Mouse (Mus musculus): ENCODE measurements around the gene Ddx52. TPM values are rescaled to one million over a fixed set of nuclear protein-coding genes. Genes with fewer than 3 reads are reported as not detected.

Ddx52 gene
- polyA plus RNA-seq, 1 experiment from 2014 or later: 23.0 TPM

DNA sequence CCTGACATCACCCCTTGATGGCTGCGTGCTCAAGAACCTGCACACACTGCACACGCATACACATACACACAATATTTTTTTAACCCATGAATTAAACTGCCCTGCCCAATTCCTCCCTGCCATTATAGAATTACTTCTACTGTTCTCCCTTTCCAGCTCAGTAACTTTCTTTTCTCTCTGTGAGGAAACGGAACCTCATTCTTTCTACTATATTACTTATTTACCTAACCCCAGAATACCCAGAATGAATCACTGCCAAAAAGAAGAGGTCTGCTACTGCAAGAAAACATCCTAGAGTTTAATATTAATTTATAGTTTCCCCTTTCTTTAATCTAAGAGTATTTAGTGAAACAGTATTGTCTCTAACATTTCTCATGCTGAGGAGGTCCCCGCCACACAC is 8.5 kb upstream of the Ddx52 start:
- Histone ChIP-seq H3K36me3 (ENCODE audit: insufficient read depth, low read length) (no peaks in the 10 kb centered on the region), H3K4me2 (replicated peaks; ENCODE audit: low read depth, low read length) (no peak overlapping the region), H3K27ac (ENCODE audit: low read length) (no peak overlapping the region), H3K4me3 (ENCODE audit: low read depth, low read length) (no peak overlapping the region), H3K27me3 (replicated peaks; ENCODE audit: insufficient read depth, low read length) (no peaks in the 10 kb centered on the region), H3K9me3 (ENCODE audit: low read length) (no peaks in the 10 kb centered on the region), H3K9ac (replicated peaks; ENCODE audit: low read depth) (no peak overlapping the region), H3K4me1 (ENCODE audit: insufficient read depth, low read depth, low read length) (no peaks in the 10 kb centered on the region)
- ATAC-seq: no peak
- TF ChIP-seq EP300 (IDR thresholded peaks at IDR 0.05): no peak
- TF ChIP-seq CTCF (IDR thresholded peaks at IDR 0.05): no peak
- WGBS: 85% methylated on average over 4 of the region's 4 CpGs
- DNase-seq (ENCODE audit: low spot score): no peak

DNA sequence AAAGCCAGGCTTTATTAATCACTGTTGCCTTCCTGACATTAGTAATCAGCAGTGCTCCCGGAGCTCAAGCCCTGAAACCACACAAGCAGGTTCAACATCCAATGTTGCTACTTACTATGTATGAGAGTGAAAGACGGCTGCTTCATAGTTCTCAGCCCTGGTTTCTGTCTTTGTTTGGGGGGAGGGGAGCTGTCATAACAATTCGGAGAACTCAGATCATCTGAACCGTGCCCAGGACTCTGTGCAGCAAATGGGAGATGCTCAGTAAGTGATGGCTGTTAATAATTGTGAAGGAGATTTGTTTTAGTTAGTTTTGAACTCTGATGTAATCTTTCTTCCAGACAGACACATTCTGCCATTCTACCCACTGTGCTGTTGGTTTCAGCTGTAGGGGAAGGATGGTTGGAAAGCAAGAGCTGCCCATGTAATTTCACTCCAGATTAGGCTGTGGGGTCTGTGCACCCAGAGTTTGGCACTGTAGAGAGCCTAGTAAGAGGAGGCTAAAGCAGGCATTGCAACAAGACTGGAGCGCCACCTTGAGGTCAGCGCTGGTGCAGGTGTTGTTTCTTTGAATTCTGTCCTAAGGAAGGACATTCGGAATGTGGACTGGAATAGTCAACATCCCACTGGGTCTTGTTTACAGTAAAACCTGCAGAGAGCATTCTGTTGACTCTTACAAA is 5.7 kb upstream of the Ddx52 start:
- no peaks in the 10 kb centered on the region for H3K4me1 ChIP-seq (ENCODE audit: insufficient read depth, low read depth, low read length)
- H3K36me3 ChIP-seq (ENCODE audit: insufficient read depth, low read length): no peaks in the 10 kb centered on the region
- H3K9ac ChIP-seq (replicated peaks; ENCODE audit: low read depth): no peak overlapping the region
- no peak overlapping the region for H3K4me3 ChIP-seq (ENCODE audit: low read depth, low read length)
- 8% methylated on average over 7 of the region's 7 CpGs for WGBS
- no peaks in the 10 kb centered on the region for H3K9me3 ChIP-seq (ENCODE audit: low read length)
- ATAC-seq: peak; percentile 68
- peak; percentile 85 for DNase-seq (ENCODE audit: low spot score)
- TF ChIP-seq CTCF (IDR thresholded peaks at IDR 0.05) (peak; percentile 97), EP300 (IDR thresholded peaks at IDR 0.05) (no peak)
- H3K27me3 ChIP-seq (replicated peaks; ENCODE audit: insufficient read depth, low read length): no peaks in the 10 kb centered on the region
- H3K4me2 ChIP-seq (replicated peaks; ENCODE audit: low read depth, low read length): no peak overlapping the region
- H3K27ac ChIP-seq (ENCODE audit: low read length): no peak overlapping the region

DNA sequence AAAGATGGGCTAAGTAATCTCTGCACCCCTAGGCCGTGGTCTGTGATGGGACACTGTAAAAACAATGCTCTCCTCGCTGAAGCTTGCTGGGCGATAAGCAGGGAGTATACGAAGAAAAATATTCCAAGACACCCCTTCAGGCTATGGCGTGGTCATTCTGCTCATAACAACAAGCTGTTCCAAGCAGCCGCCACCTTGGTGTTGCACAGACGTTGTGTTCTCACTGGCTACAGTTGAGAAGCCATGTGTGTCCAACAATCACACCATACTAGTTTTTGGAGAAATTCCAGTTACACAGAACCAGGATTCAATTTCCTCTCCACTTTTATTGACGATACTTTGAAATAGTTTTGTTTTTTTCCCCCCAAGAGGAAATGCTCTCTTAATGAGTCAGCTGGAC is 3.3 kb upstream of the Ddx52 start:
- H3K4me3 ChIP-seq (ENCODE audit: low read depth, low read length): no peak overlapping the region
- 64% methylated on average over 8 of the region's 8 CpGs for WGBS
- no peak overlapping the region for H3K9ac ChIP-seq (replicated peaks; ENCODE audit: low read depth)

DNA sequence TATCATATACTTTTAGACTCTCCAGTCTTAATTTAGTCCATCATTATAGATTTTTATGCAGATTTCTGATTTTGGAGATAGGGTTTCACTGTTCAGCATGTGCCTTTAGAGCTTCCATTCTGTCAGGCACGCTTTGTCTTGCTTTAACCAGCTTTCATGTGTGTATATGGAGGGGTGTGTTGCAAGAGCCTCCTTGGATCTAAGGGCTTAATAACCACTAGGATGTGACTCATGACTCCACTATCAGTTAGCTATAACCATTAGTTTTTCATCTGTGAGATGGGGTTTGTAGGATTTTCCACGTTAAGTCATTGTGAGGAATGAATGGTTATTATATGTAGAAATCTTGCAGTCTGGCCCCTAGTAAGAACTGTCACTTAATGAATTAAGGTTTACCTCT is 15.0 kb downstream of the Ddx52 start:
- no peak overlapping the region for H3K4me2 ChIP-seq (replicated peaks; ENCODE audit: low read depth, low read length)
- 90% methylated on average over 2 of the region's 2 CpGs for WGBS
- no peaks in the 10 kb centered on the region for H3K9me3 ChIP-seq (ENCODE audit: low read length)
- DNase-seq (ENCODE audit: low spot score) (no peak), ATAC-seq (no peak)
- H3K27ac ChIP-seq (ENCODE audit: low read length): no peak overlapping the region
- H3K4me3 ChIP-seq (ENCODE audit: low read depth, low read length): no peak overlapping the region
- H3K4me1 ChIP-seq (ENCODE audit: insufficient read depth, low read depth, low read length): no peaks in the 10 kb centered on the region
- H3K27me3 ChIP-seq (replicated peaks; ENCODE audit: insufficient read depth, low read length): no peaks in the 10 kb centered on the region
- H3K36me3 ChIP-seq (ENCODE audit: insufficient read depth, low read length): peaks cover 51% of the 10 kb centered on the region
- H3K9ac ChIP-seq (replicated peaks; ENCODE audit: low read depth): no peak overlapping the region
- TF ChIP-seq CTCF (IDR thresholded peaks at IDR 0.05): no peak
- no peak for TF ChIP-seq EP300 (IDR thresholded peaks at IDR 0.05)

More for the DNA sequence above, 3.3 kb upstream of the Ddx52 start:
- H3K4me2 ChIP-seq (replicated peaks; ENCODE audit: low read depth, low read length): no peak overlapping the region
- DNase-seq (ENCODE audit: low spot score) (no peak), ATAC-seq (no peak)
- TF ChIP-seq EP300 (IDR thresholded peaks at IDR 0.05) (no peak), CTCF (IDR thresholded peaks at IDR 0.05) (no peak)
- H3K9me3 ChIP-seq (ENCODE audit: low read length): no peaks in the 10 kb centered on the region
- no peak overlapping the region for H3K27ac ChIP-seq (ENCODE audit: low read length)
- H3K4me1 ChIP-seq (ENCODE audit: insufficient read depth, low read depth, low read length): peaks cover 4% of the 10 kb centered on the region; the same call in 1 of the 2 replicates
- H3K36me3 ChIP-seq (ENCODE audit: insufficient read depth, low read length): no peaks in the 10 kb centered on the region
- H3K27me3 ChIP-seq (replicated peaks; ENCODE audit: insufficient read depth, low read length): no peaks in the 10 kb centered on the region

DNA sequence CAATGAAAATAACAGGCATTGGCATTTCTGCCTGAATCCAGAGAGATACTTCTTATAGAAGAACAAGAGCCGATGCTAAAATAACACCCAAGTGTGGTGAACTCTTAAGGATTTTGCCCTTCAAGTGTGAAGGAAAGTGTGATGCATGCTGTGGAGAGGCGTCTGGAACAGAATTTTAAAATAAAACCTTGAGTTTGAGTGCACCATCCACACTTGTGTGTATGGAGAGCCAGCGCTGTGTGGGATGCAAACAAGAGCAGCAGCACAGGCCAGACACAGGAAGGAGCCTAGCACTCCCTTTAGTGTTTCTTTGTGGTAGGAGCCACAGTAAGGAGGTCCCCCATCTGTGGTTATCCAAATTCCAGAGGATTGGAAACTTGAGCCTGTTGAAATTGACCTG is 20.1 kb downstream of the Ddx52 start:
- Histone ChIP-seq H3K27me3 (replicated peaks; ENCODE audit: insufficient read depth, low read length) (no peaks in the 10 kb centered on the region), H3K4me1 (ENCODE audit: insufficient read depth, low read depth, low read length) (no peaks in the 10 kb centered on the region; the same call in 1 of the 2 replicates), H3K36me3 (ENCODE audit: insufficient read depth, low read length) (peaks cover 19% of the 10 kb centered on the region), H3K4me2 (replicated peaks; ENCODE audit: low read depth, low read length) (no peak overlapping the region), H3K9ac (replicated peaks; ENCODE audit: low read depth) (no peak overlapping the region), H3K9me3 (ENCODE audit: low read length) (no peaks in the 10 kb centered on the region), H3K4me3 (ENCODE audit: low read depth, low read length) (no peak overlapping the region), H3K27ac (ENCODE audit: low read length) (no peak overlapping the region)
- 81% methylated on average over 3 of the region's 3 CpGs for WGBS
- no peak for TF ChIP-seq CTCF (IDR thresholded peaks at IDR 0.05)
- TF ChIP-seq EP300 (IDR thresholded peaks at IDR 0.05): no peak
- DNase-seq (ENCODE audit: low spot score) (no peak), ATAC-seq (no peak)

DNA sequence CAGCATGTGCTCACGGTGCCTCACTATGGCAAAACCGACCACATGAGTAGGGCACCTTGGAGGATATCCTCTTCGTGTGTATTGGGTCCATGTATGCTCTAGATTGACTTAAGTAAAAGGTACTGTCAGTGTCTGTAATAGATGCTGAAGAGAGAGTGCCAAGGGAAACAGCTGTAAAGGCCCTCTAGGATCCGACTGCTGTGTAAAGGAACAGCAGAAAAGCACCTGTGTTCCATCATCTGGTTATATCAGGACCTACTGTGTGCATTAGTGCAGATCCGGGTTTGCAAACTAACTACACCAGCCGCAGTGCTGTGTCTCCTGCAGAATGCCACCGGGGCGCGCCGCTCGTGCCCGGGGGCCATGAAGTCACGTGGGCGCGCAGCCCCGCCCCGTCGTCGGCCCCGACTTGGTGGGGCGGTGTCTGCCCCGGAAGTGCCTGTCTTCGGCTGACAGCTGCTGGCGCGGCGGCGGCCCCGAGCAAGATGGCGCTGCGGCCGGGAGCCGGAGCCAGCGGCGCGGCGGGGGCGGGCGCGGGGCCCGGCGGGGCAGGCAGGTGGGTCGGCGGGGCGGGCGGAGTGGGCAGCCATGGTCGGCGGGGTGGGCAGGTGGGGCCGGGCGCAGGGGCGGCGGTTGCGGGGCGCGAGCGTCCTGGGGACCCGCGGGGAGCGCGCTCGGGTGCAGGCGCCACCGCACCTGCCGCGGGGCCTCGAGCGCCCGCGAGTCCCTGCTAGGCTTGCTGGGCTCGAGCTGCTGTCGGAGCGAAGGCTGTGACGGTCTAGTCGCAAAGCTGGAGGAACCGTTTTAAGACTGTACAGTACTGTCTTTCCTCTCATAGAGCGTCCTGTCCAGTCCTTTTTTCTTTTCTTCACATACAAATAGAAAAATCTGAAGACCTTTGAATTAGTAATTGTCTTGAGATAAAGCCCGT is 22.4 kb downstream of the Ddx52 start, which contains the start of gene Synrg:
Synrg (plus strand) TSS at position 438 of the 931 bp plus-strand sequence.
- TF ChIP-seq EP300 (IDR thresholded peaks at IDR 0.05) (no peak), CTCF (IDR thresholded peaks at IDR 0.05) (no peak; the same call in 1 of the 2 replicates)
- Histone ChIP-seq H3K9ac (replicated peaks; ENCODE audit: low read depth) (peak within 1 kb of the TSS; percentile 57), H3K4me2 (replicated peaks; ENCODE audit: low read depth, low read length) (peak within 1 kb of the TSS; percentile 65), H3K27ac (ENCODE audit: low read length) (peak within 1 kb of the TSS; percentile 81; the same call in 1 of the 2 replicates), H3K4me1 (ENCODE audit: insufficient read depth, low read depth, low read length) (no peaks in the 10 kb centered on the region; the same call in 1 of the 2 replicates), H3K27me3 (replicated peaks; ENCODE audit: insufficient read depth, low read length) (no peaks in the 10 kb centered on the region), H3K36me3 (ENCODE audit: insufficient read depth, low read length) (peaks cover 18% of the 10 kb centered on the region; the same call in 1 of the 2 replicates), H3K9me3 (ENCODE audit: low read length) (no peaks in the 10 kb centered on the region), H3K4me3 (ENCODE audit: low read depth, low read length) (peak within 1 kb of the TSS; percentile 82)
- DNase-seq (ENCODE audit: low spot score) (peak; percentile 94), ATAC-seq (peak; percentile 99)
- 2% methylated on average over 48 of the region's 76 CpGs for WGBS
